Mouse (Mus musculus): ENCODE measurements around the gene Hes2. TPM values are rescaled to one million over a fixed set of nuclear protein-coding genes. Genes with fewer than 3 reads are reported as not detected.

Hes2 gene
- total RNA-seq, 1 experiment, result 0.58 TPM

GRCm38 (mm10) chr4:152114080-152114479, 44.6 kb upstream of the Hes2 start:
- H3K4me3 ChIP-seq (ENCODE audit: insufficient read depth in 1 of 2, low read depth in 1 of 2, low read length in 2 of 2, poor library complexity in 1 of 2, severe bottlenecking in 1 of 2), result peak overlapping the region; percentile 42 to 45; a peak in 3 of 4 replicates
- TF ChIP-seq ZC3H11A (IDR thresholded peaks at IDR 0.05; ENCODE audit: borderline replicate concordance, low read depth, low read length) (no peak), HCFC1 (IDR thresholded peaks at IDR 0.05; ENCODE audit: borderline replicate concordance, insufficient read depth, low read length) (no peak), CHD2 (IDR thresholded peaks at IDR 0.05; ENCODE audit: low read depth, low read length) (no peak), MAFK (IDR thresholded peaks at IDR 0.05; ENCODE audit: insufficient read depth, low read depth, low read length) (no peak), ZNF384 (IDR thresholded peaks at IDR 0.05; ENCODE audit: low read depth, low read length) (no peak)
- H3K9me3 ChIP-seq (ENCODE audit: control insufficient read depth, insufficient read depth, low read depth, low read length), result no peaks in the 10 kb centered on the region
- in situ Hi-C loops (cut with MboI; ENCODE audit: low sequenced_read_pairs in 2 of 2, unreplicated experiment in 2 of 2), result no loop called here
- peaks cover 39% of the 10 kb centered on the region for H3K36me3 ChIP-seq (ENCODE audit: control insufficient read depth, insufficient read depth, low read length, poor library complexity, severe bottlenecking)
- H3K4me1 ChIP-seq (ENCODE audit: control insufficient read depth in 2 of 2, insufficient read depth in 2 of 2, low read length in 2 of 2, poor library complexity in 1 of 2), result peaks cover 4 to 18% of the 10 kb centered on the region in 2 experiments; a peak in 1 of 4 replicates
- no peak overlapping the region for H3K27ac ChIP-seq (ENCODE audit: insufficient read depth, low read depth, low read length, poor library complexity, severe bottlenecking)
- peak overlapping the region; percentile 9; the same call in 1 of the 2 replicates for H3K9ac ChIP-seq (ENCODE audit: insufficient read depth, low read depth, low read length, poor library complexity, severe bottlenecking)
- no peak for DNase-seq (ENCODE audit: low read depth, low spot score)

GRCm38 (mm10) chr4:152115921-152116612, 42.6 kb upstream of the Hes2 start, which contains the start of gene Tnfrsf25:
Gene Tnfrsf25 (plus strand): TSS chr4:152115934.
- Histone ChIP-seq H3K27ac (ENCODE audit: insufficient read depth, low read depth, low read length, poor library complexity, severe bottlenecking) (peak within 1 kb of the TSS; percentile 30; the same call in 1 of the 2 replicates), H3K9ac (ENCODE audit: insufficient read depth, low read depth, low read length, poor library complexity, severe bottlenecking) (peak within 1 kb of the TSS; percentile 64), H3K9me3 (ENCODE audit: control insufficient read depth, insufficient read depth, low read depth, low read length) (no peaks in the 10 kb centered on the region), H3K4me1 (ENCODE audit: control insufficient read depth in 2 of 2, insufficient read depth in 2 of 2, low read length in 2 of 2, poor library complexity in 1 of 2) (peaks cover 6 to 27% of the 10 kb centered on the region in 2 experiments; a peak in 3 of 4 replicates), H3K4me3 (ENCODE audit: insufficient read depth in 1 of 2, low read depth in 1 of 2, low read length in 2 of 2, poor library complexity in 1 of 2, severe bottlenecking in 1 of 2) (peak within 1 kb of the TSS; percentile 21 to 56), H3K36me3 (ENCODE audit: control insufficient read depth, insufficient read depth, low read length, poor library complexity, severe bottlenecking) (peaks cover 27% of the 10 kb centered on the region)
- no peak for DNase-seq (ENCODE audit: low read depth, low spot score)
- in situ Hi-C loops (cut with MboI; ENCODE audit: low sequenced_read_pairs in 2 of 2, unreplicated experiment in 2 of 2), result no loop called here
- TF ChIP-seq ZNF384 (IDR thresholded peaks at IDR 0.05; ENCODE audit: low read depth, low read length), result no peak
- no peak for TF ChIP-seq HCFC1 (IDR thresholded peaks at IDR 0.05; ENCODE audit: borderline replicate concordance, insufficient read depth, low read length)
- TF ChIP-seq MAFK (IDR thresholded peaks at IDR 0.05; ENCODE audit: insufficient read depth, low read depth, low read length), result no peak
- no peak for TF ChIP-seq CHD2 (IDR thresholded peaks at IDR 0.05; ENCODE audit: low read depth, low read length)
- TF ChIP-seq ZC3H11A (IDR thresholded peaks at IDR 0.05; ENCODE audit: borderline replicate concordance, low read depth, low read length), result no peak

GRCm38 (mm10) chr4:152117538-152117937, 41.1 kb upstream of the Hes2 start:
- H3K4me1 ChIP-seq (ENCODE audit: control insufficient read depth in 2 of 2, insufficient read depth in 2 of 2, low read length in 2 of 2, poor library complexity in 1 of 2), result peaks cover 6 to 27% of the 10 kb centered on the region in 2 experiments; a peak in 3 of 4 replicates
- TF ChIP-seq ZNF384 (IDR thresholded peaks at IDR 0.05; ENCODE audit: low read depth, low read length) (no peak), ZC3H11A (IDR thresholded peaks at IDR 0.05; ENCODE audit: borderline replicate concordance, low read depth, low read length) (no peak)
- no peak overlapping the region for H3K4me3 ChIP-seq (ENCODE audit: insufficient read depth in 1 of 2, low read depth in 1 of 2, low read length in 2 of 2, poor library complexity in 1 of 2, severe bottlenecking in 1 of 2)
- DNase-seq (ENCODE audit: low read depth, low spot score), result no peak
- peaks cover 20% of the 10 kb centered on the region for H3K36me3 ChIP-seq (ENCODE audit: control insufficient read depth, insufficient read depth, low read length, poor library complexity, severe bottlenecking)
- no peak overlapping the region for H3K9ac ChIP-seq (ENCODE audit: insufficient read depth, low read depth, low read length, poor library complexity, severe bottlenecking)
- H3K9me3 ChIP-seq (ENCODE audit: control insufficient read depth, insufficient read depth, low read depth, low read length), result no peaks in the 10 kb centered on the region
- no peak overlapping the region for H3K27ac ChIP-seq (ENCODE audit: insufficient read depth, low read depth, low read length, poor library complexity, severe bottlenecking)
- in situ Hi-C loops (cut with MboI; ENCODE audit: low sequenced_read_pairs in 2 of 2, unreplicated experiment in 2 of 2), result no loop called here

GRCm38 (mm10) chr4:152119396-152120292, 39.0 kb upstream of the Hes2 start:
- peak; percentile 3; the same call in 1 of the 2 replicates for TF ChIP-seq ZC3H11A (IDR thresholded peaks at IDR 0.05; ENCODE audit: borderline replicate concordance, low read depth, low read length)
- TF ChIP-seq HCFC1 (IDR thresholded peaks at IDR 0.05; ENCODE audit: borderline replicate concordance, insufficient read depth, low read length), result no peak
- DNase-seq (ENCODE audit: low read depth, low spot score), result no peak
- peaks cover 6% of the 10 kb centered on the region for H3K36me3 ChIP-seq (ENCODE audit: control insufficient read depth, insufficient read depth, low read length, poor library complexity, severe bottlenecking)
- H3K4me1 ChIP-seq (ENCODE audit: control insufficient read depth in 2 of 2, insufficient read depth in 2 of 2, low read length in 2 of 2, poor library complexity in 1 of 2), result peaks cover 6 to 27% of the 10 kb centered on the region in 2 experiments; a peak in 3 of 4 replicates
- H3K27ac ChIP-seq (ENCODE audit: insufficient read depth, low read depth, low read length, poor library complexity, severe bottlenecking), result no peak overlapping the region
- in situ Hi-C loops (cut with MboI; ENCODE audit: low sequenced_read_pairs in 2 of 2, unreplicated experiment in 2 of 2), result no loop called here
- no peaks in the 10 kb centered on the region for H3K9me3 ChIP-seq (ENCODE audit: control insufficient read depth, insufficient read depth, low read depth, low read length)
- peak overlapping the region; percentile 27; the same call in 1 of the 2 replicates for H3K9ac ChIP-seq (ENCODE audit: insufficient read depth, low read depth, low read length, poor library complexity, severe bottlenecking)
- peak overlapping the region; percentile 46 to 57 for H3K4me3 ChIP-seq (ENCODE audit: insufficient read depth in 1 of 2, low read depth in 1 of 2, low read length in 2 of 2, poor library complexity in 1 of 2, severe bottlenecking in 1 of 2)

Measured in ES-E14 (cell line).